Mouse (Mus musculus) limb, embryonic 15.5 days (tissue): ENCODE results near the gene Mocs2. TPM values are rescaled to one million over a fixed set of nuclear protein-coding genes. Genes with fewer than 3 reads are reported as not detected.

Experiments used
- ATAC-seq: fragments of 200-750 bp; cut with Nextera tagmentation; 2 replicates; pipeline ENCODE4 v1.8.0; 2017; ENCODE audit warnings: low read depth, moderate TSS enrichment; ENCODE audit not compliant: insufficient number of reproducible peaks, low FRiP score, low TSS enrichment
- H3K27ac ChIP-seq: fragments of 300-500 bp; sonication (generic); 2 replicates; pipeline ENCODE4 v1.5.1; 2015; ENCODE audit warnings: moderate library complexity, mild to moderate bottlenecking, inconsistent platforms
- H3K27me3 ChIP-seq: fragments of 300-500 bp; sonication (generic); 2 replicates; pipeline ENCODE4 v1.6.1; 2015; ENCODE audit warnings: inconsistent platforms
- H3K36me3 ChIP-seq: fragments of 300-500 bp; sonication (generic); 2 replicates; pipeline ENCODE4 v1.6.1; 2015; ENCODE audit warnings: inconsistent platforms
- H3K4me1 ChIP-seq: fragments of 300-500 bp; sonication (generic); 2 replicates; pipeline ENCODE4 v1.6.1; 2015; ENCODE audit warnings: inconsistent platforms
- H3K4me2 ChIP-seq: fragments of 300-500 bp; sonication (generic); 2 replicates; pipeline ENCODE4 v1.6.1; 2015; ENCODE audit warnings: mild to moderate bottlenecking, inconsistent platforms
- H3K4me3 ChIP-seq: fragments of 300-500 bp; sonication (generic); 2 replicates; pipeline ENCODE4 v1.5.1; 2015; ENCODE audit warnings: mild to moderate bottlenecking, inconsistent platforms
- H3K9ac ChIP-seq: fragments of 300-500 bp; sonication (generic); 2 replicates; pipeline ENCODE4 v1.6.1; 2015; ENCODE audit warnings: inconsistent platforms
- H3K9me3 ChIP-seq: fragments of 300-500 bp; sonication (generic); 2 replicates; pipeline ENCODE4 v1.6.1; 2016; ENCODE audit warnings: inconsistent platforms
- WGBS: fragments of 180-500 bp; shearing (Covaris S2); methylation state at CpG from one replicate; pipeline ENCODE4 v1.1.7; 2015; 5-methylcytosine and 5-hydroxymethylcytosine counted together
- polyA plus RNA-seq: library from polyadenylated mRNA; unstranded; fragments of >200 nt; fragmentation: Nextera tagmentation; extraction: Ambion mirVana; gene quantifications from 2 replicates; pipeline ENCODE4 v1.2.1, GENCODE M21; 2015

Gene Mocs2
- polyA plus RNA-seq, result 117 and 118 TPM in 2 replicates

- WGBS, result under 1% methylated on average over 39 of the region's 39 CpGs
- Histone ChIP-seq H3K4me2 (peak within 1 kb of the TSS; percentile 87), H3K4me3 (peak within 1 kb of the TSS; percentile 73), H3K27me3 (no peaks in the 10 kb centered on the region), H3K9me3 (no peaks in the 10 kb centered on the region), H3K27ac (no peak within 1 kb of the TSS), H3K9ac (peak within 1 kb of the TSS; percentile 54), H3K36me3 (peaks cover 16% of the 10 kb centered on the region), H3K4me1 (peaks cover 10% of the 10 kb centered on the region)
- peak; percentile 93 for ATAC-seq
These were observed at the start of gene Mocs2 for GRCm38 (mm10) chr13:114817751-114818360. Mocs2 (plus strand) TSS chr13:114818236.

GRCm38 (mm10) chr13:114791511-114791910 is 26.5 kb upstream of the Mocs2 start:
- Histone ChIP-seq H3K4me2 (no peak overlapping the region), H3K4me3 (no peak overlapping the region), H3K9ac (no peak overlapping the region), H3K27ac (no peak overlapping the region), H3K27me3 (peaks cover 5% of the 10 kb centered on the region; the same call in 1 of the 2 replicates), H3K9me3 (no peaks in the 10 kb centered on the region), H3K4me1 (no peaks in the 10 kb centered on the region), H3K36me3 (no peaks in the 10 kb centered on the region)
- WGBS, result 89% methylated on average over 1 of the region's 1 CpGs
- ATAC-seq, result no peak

GRCm38 (mm10) chr13:114793250-114794030 is 24.6 kb upstream of the Mocs2 start:
- peaks cover 5% of the 10 kb centered on the region; the same call in 1 of the 2 replicates for H3K27me3 ChIP-seq
- H3K4me2 ChIP-seq, result no peak overlapping the region
- ATAC-seq, result no peak
- no peaks in the 10 kb centered on the region for H3K4me1 ChIP-seq
- 38% methylated on average over 6 of the region's 6 CpGs for WGBS
- no peak overlapping the region for H3K27ac ChIP-seq
- no peaks in the 10 kb centered on the region for H3K9me3 ChIP-seq
- no peak overlapping the region for H3K4me3 ChIP-seq
- H3K9ac ChIP-seq, result no peak overlapping the region
- H3K36me3 ChIP-seq, result no peaks in the 10 kb centered on the region

- no peak overlapping the region for H3K9ac ChIP-seq
- H3K36me3 ChIP-seq, result no peaks in the 10 kb centered on the region
- 75% methylated on average over 3 of the region's 3 CpGs for WGBS
- H3K4me2 ChIP-seq, result no peak overlapping the region
- no peaks in the 10 kb centered on the region for H3K4me1 ChIP-seq
- no peak for ATAC-seq
- H3K9me3 ChIP-seq, result no peaks in the 10 kb centered on the region
- H3K27ac ChIP-seq, result no peak overlapping the region
- no peak overlapping the region for H3K4me3 ChIP-seq
- no peaks in the 10 kb centered on the region for H3K27me3 ChIP-seq
These were observed 16.2 kb upstream of the Mocs2 start for GRCm38 (mm10) chr13:114801857-114802256.

- no peak for ATAC-seq
- Histone ChIP-seq H3K36me3 (no peaks in the 10 kb centered on the region), H3K4me2 (no peak overlapping the region), H3K27me3 (no peaks in the 10 kb centered on the region), H3K9me3 (no peaks in the 10 kb centered on the region), H3K9ac (no peak overlapping the region), H3K4me3 (no peak overlapping the region), H3K4me1 (no peaks in the 10 kb centered on the region), H3K27ac (no peak overlapping the region)
- 81% methylated on average over 2 of the region's 2 CpGs for WGBS
These were observed 15.1 kb upstream of the Mocs2 start for GRCm38 (mm10) chr13:114802971-114803370.

GRCm38 (mm10) chr13:114809624-114810210 is 8.3 kb upstream of the Mocs2 start:
- H3K4me1 ChIP-seq, result no peaks in the 10 kb centered on the region
- H3K4me3 ChIP-seq, result no peak overlapping the region
- no peak overlapping the region for H3K9ac ChIP-seq
- no peaks in the 10 kb centered on the region for H3K9me3 ChIP-seq
- H3K27me3 ChIP-seq, result no peaks in the 10 kb centered on the region
- no peak for ATAC-seq
- no peak overlapping the region for H3K27ac ChIP-seq
- no peak overlapping the region for H3K4me2 ChIP-seq
- H3K36me3 ChIP-seq, result no peaks in the 10 kb centered on the region
- 78% methylated on average over 5 of the region's 5 CpGs for WGBS

GRCm38 (mm10) chr13:114818513-114818912 is 477 bp downstream of the Mocs2 start:
- Histone ChIP-seq H3K4me2 (peak overlapping the region; percentile 87), H3K9me3 (no peaks in the 10 kb centered on the region), H3K9ac (peak overlapping the region; percentile 54), H3K27me3 (no peaks in the 10 kb centered on the region), H3K4me1 (peaks cover 10% of the 10 kb centered on the region), H3K36me3 (peaks cover 22% of the 10 kb centered on the region), H3K4me3 (peak overlapping the region; percentile 73), H3K27ac (no peak overlapping the region)
- no peak for ATAC-seq
- 21% methylated on average over 9 of the region's 9 CpGs for WGBS

- H3K4me2 ChIP-seq, result no peak overlapping the region
- no peak overlapping the region for H3K27ac ChIP-seq
- ATAC-seq, result no peak
- 90% methylated on average over 2 of the region's 2 CpGs for WGBS
- no peak overlapping the region for H3K9ac ChIP-seq
- no peak overlapping the region for H3K4me3 ChIP-seq
- peaks cover 51% of the 10 kb centered on the region for H3K36me3 ChIP-seq
- H3K4me1 ChIP-seq, result peaks cover 7% of the 10 kb centered on the region
- H3K27me3 ChIP-seq, result no peaks in the 10 kb centered on the region
- H3K9me3 ChIP-seq, result no peaks in the 10 kb centered on the region
These were observed 4.8 kb downstream of the Mocs2 start for GRCm38 (mm10) chr13:114822871-114823270.

GRCm38 (mm10) chr13:114825377-114825855 is 7.4 kb downstream of the Mocs2 start:
- H3K4me3 ChIP-seq, result no peak overlapping the region
- H3K4me2 ChIP-seq, result no peak overlapping the region
- H3K36me3 ChIP-seq, result peaks cover 68% of the 10 kb centered on the region
- no peaks in the 10 kb centered on the region for H3K27me3 ChIP-seq
- ATAC-seq, result no peak
- H3K9me3 ChIP-seq, result no peaks in the 10 kb centered on the region
- no peaks in the 10 kb centered on the region for H3K4me1 ChIP-seq
- 84% methylated on average over 6 of the region's 6 CpGs for WGBS
- no peak overlapping the region for H3K27ac ChIP-seq
- H3K9ac ChIP-seq, result no peak overlapping the region

GRCm38 (mm10) chr13:114831367-114831833 is 13.4 kb downstream of the Mocs2 start:
- no peak overlapping the region for H3K9ac ChIP-seq
- no peaks in the 10 kb centered on the region for H3K4me1 ChIP-seq
- no peak overlapping the region for H3K27ac ChIP-seq
- H3K4me2 ChIP-seq, result no peak overlapping the region
- no peaks in the 10 kb centered on the region for H3K9me3 ChIP-seq
- ATAC-seq, result no peak
- 83% methylated on average over 4 of the region's 4 CpGs for WGBS
- H3K36me3 ChIP-seq, result peaks cover 45% of the 10 kb centered on the region
- no peak overlapping the region for H3K4me3 ChIP-seq
- H3K27me3 ChIP-seq, result no peaks in the 10 kb centered on the region

- no peaks in the 10 kb centered on the region for H3K4me1 ChIP-seq
- 70% methylated on average over 5 of the region's 5 CpGs for WGBS
- no peak overlapping the region for H3K9ac ChIP-seq
- no peak overlapping the region for H3K4me2 ChIP-seq
- H3K9me3 ChIP-seq, result no peaks in the 10 kb centered on the region
- no peak overlapping the region for H3K27ac ChIP-seq
- no peak for ATAC-seq
- no peak overlapping the region for H3K4me3 ChIP-seq
- H3K36me3 ChIP-seq, result peaks cover 35% of the 10 kb centered on the region
- H3K27me3 ChIP-seq, result no peaks in the 10 kb centered on the region
These were observed 14.7 kb downstream of the Mocs2 start for GRCm38 (mm10) chr13:114832761-114833160.

- H3K4me2 ChIP-seq, result no peak overlapping the region
- no peak overlapping the region for H3K9ac ChIP-seq
- 89% methylated on average over 4 of the region's 4 CpGs for WGBS
- H3K27me3 ChIP-seq, result no peaks in the 10 kb centered on the region
- ATAC-seq, result no peak
- H3K4me1 ChIP-seq, result peaks cover 2% of the 10 kb centered on the region
- no peak overlapping the region for H3K4me3 ChIP-seq
- no peak overlapping the region for H3K27ac ChIP-seq
- H3K36me3 ChIP-seq, result peaks cover 29% of the 10 kb centered on the region
- no peaks in the 10 kb centered on the region for H3K9me3 ChIP-seq
These were observed 15.3 kb downstream of the Mocs2 start for GRCm38 (mm10) chr13:114833351-114833750.
